Mouse (Mus musculus) neural tube, embryonic 14.5 days (tissue): Measurements from ENCODE around the gene 0610037L13Rik. TPM values are rescaled to one million over a fixed set of nuclear protein-coding genes. Genes with fewer than 3 reads are reported as not detected.

Experiments used
- ATAC-seq: fragments of 200-750 bp; cut with Nextera tagmentation; 2 replicates; pipeline ENCODE4 v1.8.0; 2017; ENCODE audit warnings: low read depth, mild to moderate bottlenecking, moderate TSS enrichment, moderate library complexity
- H3K27ac ChIP-seq: fragments of 300-500 bp; sonication (generic); 2 replicates; pipeline ENCODE4 v1.5.1; 2014; ENCODE audit warnings: low read depth, mild to moderate bottlenecking, control low read depth, low read length, moderate library complexity, mixed read lengths
- H3K27me3 ChIP-seq: fragments of 300-500 bp; sonication (generic); 2 replicates; pipeline ENCODE4 v1.6.1; 2014; ENCODE audit warnings: low read length; ENCODE audit not compliant: control insufficient read depth, insufficient read depth
- H3K36me3 ChIP-seq: fragments of 300-500 bp; sonication (generic); 2 replicates; pipeline ENCODE4 v1.6.1; 2014; ENCODE audit warnings: low read length, mixed read lengths; ENCODE audit not compliant: control insufficient read depth, insufficient read depth
- H3K4me1 ChIP-seq: fragments of 300-500 bp; sonication (generic); 2 replicates; pipeline ENCODE4 v1.6.1; 2014; ENCODE audit warnings: low read length; ENCODE audit not compliant: control insufficient read depth, insufficient read depth
- H3K4me2 ChIP-seq: fragments of 300-500 bp; sonication (generic); 2 replicates; pipeline ENCODE4 v1.6.1; 2014; ENCODE audit warnings: mild to moderate bottlenecking, low read depth, low read length, control low read depth
- H3K4me3 ChIP-seq: fragments of 300-500 bp; sonication (generic); 2 replicates; pipeline ENCODE4 v1.5.1; 2014; ENCODE audit warnings: low read depth, low read length, control low read depth, mixed read lengths
- H3K9ac ChIP-seq: fragments of 300-500 bp; sonication (generic); replicated peaks from 2 replicates; pipeline ENCODE4 v1.6.1; 2014; ENCODE audit warnings: low read depth, mild to moderate bottlenecking, control low read depth, low read length, mixed read lengths
- H3K9me3 ChIP-seq: fragments of 300-500 bp; sonication (generic); 2 replicates; pipeline ENCODE4 v1.6.1; 2016; ENCODE audit warnings: low read length; ENCODE audit not compliant: control insufficient read depth
- WGBS: fragments of 180-500 bp; shearing (Covaris S2); extraction: QIAGEN DNeasy Blood & Tissue Kit; methylation state at CpG from one replicate; pipeline ENCODE4 v1.1.7; 2014; 5-methylcytosine and 5-hydroxymethylcytosine counted together
- polyA plus RNA-seq: library from polyadenylated mRNA; unstranded; fragments of >200 nt; fragmentation: Nextera tagmentation; extraction: Ambion mirVana; gene quantifications from 2 replicates; pipeline ENCODE4 v1.2.1, GENCODE M21; 2014

0610037L13Rik gene
- polyA plus RNA-seq, 1 experiment from 2014 or later: 82.6 TPM

DNA sequence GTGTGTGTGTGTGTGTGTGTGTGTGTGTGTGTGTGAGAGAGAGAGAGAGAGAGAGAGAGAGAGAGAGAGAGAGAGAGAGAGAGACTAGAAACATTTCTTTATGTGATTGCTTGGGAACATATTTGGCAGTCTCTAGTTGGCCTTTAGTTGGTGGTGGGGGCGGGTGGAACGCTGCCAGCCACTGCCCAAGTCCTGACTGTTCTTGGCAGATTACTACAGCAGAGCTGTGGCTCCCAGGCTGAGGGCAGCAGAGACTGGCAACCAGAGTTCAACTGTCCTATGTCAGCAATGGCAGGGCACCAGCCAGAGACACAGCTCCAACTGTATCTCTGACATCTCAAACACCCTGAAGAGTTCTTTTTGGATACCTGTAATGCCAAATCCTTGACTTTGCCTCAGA, 54.5 kb downstream of the 0610037L13Rik start:
- H3K4me3 ChIP-seq: no peak overlapping the region
- no peak overlapping the region for H3K4me2 ChIP-seq
- ATAC-seq: no peak
- H3K27me3 ChIP-seq: no peaks in the 10 kb centered on the region
- WGBS: 100% methylated on average over 2 of the region's 2 CpGs
- no peak overlapping the region for H3K9ac ChIP-seq
- H3K9me3 ChIP-seq: no peaks in the 10 kb centered on the region
- H3K27ac ChIP-seq: no peak overlapping the region
- no peaks in the 10 kb centered on the region for H3K4me1 ChIP-seq
- H3K36me3 ChIP-seq: no peaks in the 10 kb centered on the region

Other genes starting within 250 kb of the 0610037L13Rik start
- gene Dmrtb1, start 205.6 kb upstream of the 0610037L13Rik start, polyA plus RNA-seq: 4.5 and 8.1 TPM in 2 replicates
- gene Lrp8, start 87.6 kb upstream of the 0610037L13Rik start, polyA plus RNA-seq: 71.4 and 77.5 TPM in 2 replicates
- gene Magoh, start 10.1 kb upstream of the 0610037L13Rik start, polyA plus RNA-seq: 104 and 120 TPM in 2 replicates
- 14.0 and 19.3 TPM in 2 replicates for gene Cpt2, start 33.8 kb downstream of the 0610037L13Rik start, polyA plus RNA-seq
- not detected in 2 replicates for gene Slc1a7, start 78.5 kb downstream of the 0610037L13Rik start, polyA plus RNA-seq
- gene Podn, start 206.6 kb downstream of the 0610037L13Rik start, polyA plus RNA-seq: 0.75 and 1.3 TPM in 2 replicates